Mouse (Mus musculus) MEL (cell line): ENCODE data around the gene Gramd1a. TPM values are rescaled to one million over a fixed set of nuclear protein-coding genes. Genes with fewer than 3 reads are reported as not detected.

Source experiments
- DNase-seq: peaks from one replicate; pipeline ENCODE4 v3.0.0; 2011; ENCODE audit warnings: low read depth, low spot score
- H3K27ac ChIP-seq: 2 replicates; pipeline ENCODE4 v1.5.1; 2012; ENCODE audit warnings: low read depth, mild to moderate bottlenecking, control low read depth, low read length, moderate library complexity; ENCODE audit not compliant: control insufficient read depth
- H3K27me3 ChIP-seq, 2 experiments: fragments of 150-350 bp in 1 of 2; sonication (generic) in 1 of 2; 2 replicates each; pipeline ENCODE4 v1.6.1; 2012; ENCODE audit warnings: low read length in 2 of 2, mild to moderate bottlenecking in 2 of 2, improper control_type of control experiment in 1 of 2, moderate library complexity in 1 of 2; ENCODE audit not compliant: insufficient read depth in 2 of 2, control insufficient read depth in 1 of 2
- H3K36me3 ChIP-seq, 2 experiments: 2 replicates each; pipeline ENCODE4 v1.6.1; 2012 to 2014; ENCODE audit warnings: low read length in 2 of 2, improper control_type of control experiment in 1 of 2, inconsistent platforms in 1 of 2, mild to moderate bottlenecking in 1 of 2; ENCODE audit not compliant: insufficient read depth in 2 of 2, control insufficient read depth in 1 of 2
- H3K4me1 ChIP-seq, 2 experiments: fragments of 150-350 bp in 1 of 2; sonication (generic) in 1 of 2; 2 replicates each; pipeline ENCODE4 v1.6.1; 2012; ENCODE audit warnings: low read length in 2 of 2, improper control_type of control experiment in 1 of 2, mild to moderate bottlenecking in 1 of 2; ENCODE audit not compliant: insufficient read depth in 2 of 2, control insufficient read depth in 1 of 2
- H3K4me3 ChIP-seq, 2 experiments: fragments of 150-350 bp in 1 of 2; sonication (generic) in 1 of 2; 2 replicates each; pipeline ENCODE4 v1.5.1; 2012; ENCODE audit warnings: low read depth in 2 of 2, low read length in 2 of 2, mild to moderate bottlenecking in 2 of 2, moderate library complexity in 2 of 2, control low read depth in 1 of 2, improper control_type of control experiment in 1 of 2; ENCODE audit not compliant: control insufficient read depth in 1 of 2, insufficient read depth in 1 of 2
- H3K79me2 ChIP-seq: 2 replicates; pipeline ENCODE4 v1.6.1; 2012; ENCODE audit warnings: mild to moderate bottlenecking, low read length, moderate library complexity; ENCODE audit not compliant: control insufficient read depth, poor library complexity, insufficient read depth
- H3K9ac ChIP-seq: 2 replicates; pipeline ENCODE4 v1.6.1; 2012; ENCODE audit warnings: low read depth, mild to moderate bottlenecking, control low read depth, low read length, moderate library complexity; ENCODE audit not compliant: control insufficient read depth, poor library complexity, severe bottlenecking
- H3K9me3 ChIP-seq: fragments of 150-350 bp; sonication (generic); replicated peaks from 2 replicates; pipeline ENCODE4 v1.6.1; 2012; ENCODE audit warnings: mild to moderate bottlenecking, low read length, improper control_type of control experiment, moderate library complexity; ENCODE audit not compliant: insufficient read depth
- BHLHE40 ChIP-seq: IDR thresholded peaks from 2 replicates; pipeline ENCODE4 v1.6.1; 2012; ENCODE audit warnings: low read depth, mild to moderate bottlenecking, inconsistent platforms, low read length, improper control_type of control experiment, borderline replicate concordance
- CHD1 ChIP-seq: IDR thresholded peaks from 2 replicates; pipeline ENCODE4 v1.6.1; 2012; ENCODE audit warnings: low read depth, mild to moderate bottlenecking, inconsistent platforms, low read length, improper control_type of control experiment
- CHD2 ChIP-seq: IDR thresholded peaks from 2 replicates; pipeline ENCODE4 v1.6.1; 2011; ENCODE audit warnings: low read length, improper control_type of control experiment
- CTCF ChIP-seq, 3 experiments: IDR thresholded peaks in 2 of 3; conservative IDR thresholded peaks in 1 of 3; 2 replicates each; pipeline ENCODE4 v1.5.1; 2011 to 2012; ENCODE audit warnings: low read length in 3 of 3, low read depth in 2 of 3, mild to moderate bottlenecking in 2 of 3, improper control_type of control experiment in 1 of 3, inconsistent platforms in 1 of 3, mixed read lengths in 1 of 3, moderate library complexity in 1 of 3; ENCODE audit not compliant: control insufficient read depth in 1 of 3, insufficient read depth in 1 of 3, poor library complexity in 1 of 3, severe bottlenecking in 1 of 3
- E2F4 ChIP-seq: IDR thresholded peaks from 2 replicates; pipeline ENCODE4 v1.6.1; 2011; ENCODE audit warnings: low read depth, low read length, improper control_type of control experiment, borderline replicate concordance
- ELF1 ChIP-seq: IDR thresholded peaks from 2 replicates; pipeline ENCODE4 v1.6.1; 2014; ENCODE audit warnings: low read depth, mild to moderate bottlenecking, inconsistent platforms, low read length, improper control_type of control experiment, moderate library complexity
- GABPA ChIP-seq: IDR thresholded peaks from 2 replicates; pipeline ENCODE4 v1.6.1; 2012; ENCODE audit warnings: low read depth, mild to moderate bottlenecking, inconsistent platforms, low read length, improper control_type of control experiment, moderate library complexity
- HCFC1 ChIP-seq: IDR thresholded peaks from 2 replicates; pipeline ENCODE4 v1.6.1; 2012; ENCODE audit warnings: low read depth, mild to moderate bottlenecking, inconsistent platforms, low read length, improper control_type of control experiment, moderate library complexity
- JUND ChIP-seq: IDR thresholded peaks from 2 replicates; pipeline ENCODE4 v1.6.1; 2011; ENCODE audit warnings: low read depth, mild to moderate bottlenecking, improper control_type of control experiment, low read length
- MAFK ChIP-seq: IDR thresholded peaks from 2 replicates; pipeline ENCODE4 v1.6.1; 2011; ENCODE audit warnings: low read depth, mild to moderate bottlenecking, low read length, improper control_type of control experiment, borderline replicate concordance
- MAX ChIP-seq: IDR thresholded peaks from 2 replicates; pipeline ENCODE4 v1.6.1; 2011; ENCODE audit warnings: low read length, improper control_type of control experiment
- MAZ ChIP-seq: IDR thresholded peaks from 2 replicates; pipeline ENCODE4 v1.6.1; 2012; ENCODE audit warnings: low read depth, mild to moderate bottlenecking, inconsistent platforms, low read length, improper control_type of control experiment
- MEF2A ChIP-seq: IDR thresholded peaks from 2 replicates; pipeline ENCODE4 v1.6.1; 2014; ENCODE audit warnings: low read depth, mild to moderate bottlenecking, inconsistent platforms, low read length, improper control_type of control experiment; ENCODE audit not compliant: poor library complexity, insufficient replicate concordance, severe bottlenecking; ENCODE audit errors: extremely low read depth
- MYB ChIP-seq: IDR thresholded peaks from 2 replicates; pipeline ENCODE4 v1.6.1; 2011; ENCODE audit warnings: mild to moderate bottlenecking, low read depth, low read length, improper control_type of control experiment
- POLR2AphosphoS2 ChIP-seq: IDR thresholded peaks from 2 replicates; pipeline ENCODE4 v1.6.1; 2011; ENCODE audit warnings: low read length, improper control_type of control experiment
- POLR2AphosphoS5 ChIP-seq: IDR thresholded peaks from 2 replicates; pipeline ENCODE4 v1.6.1; 2012; ENCODE audit warnings: low read depth, borderline replicate concordance, mild to moderate bottlenecking, inconsistent platforms, low read length, moderate library complexity, mixed read lengths
- RAD21 ChIP-seq: IDR thresholded peaks from 2 replicates; pipeline ENCODE4 v1.6.1; 2011; ENCODE audit warnings: mild to moderate bottlenecking, low read depth, low read length, improper control_type of control experiment
- SIN3A ChIP-seq: IDR thresholded peaks from 2 replicates; pipeline ENCODE4 v1.6.1; 2012; ENCODE audit warnings: low read length, improper control_type of control experiment, inconsistent platforms
- SMC3 ChIP-seq: IDR thresholded peaks from 2 replicates; pipeline ENCODE4 v1.6.1; 2011; ENCODE audit warnings: low read depth, low read length, improper control_type of control experiment
- TAL1 ChIP-seq: IDR thresholded peaks from 2 replicates; pipeline ENCODE4 v1.6.1; 2012; ENCODE audit warnings: mild to moderate bottlenecking, inconsistent platforms, low read length, moderate library complexity, mixed read lengths
- TBP ChIP-seq: IDR thresholded peaks from 2 replicates; pipeline ENCODE4 v1.8.0; 2011; ENCODE audit warnings: low read depth, low read length, improper control_type of control experiment
- TCF12 ChIP-seq: IDR thresholded peaks from 2 replicates; pipeline ENCODE4 v1.6.1; 2014; ENCODE audit warnings: low read depth, mild to moderate bottlenecking, inconsistent platforms, low read length, improper control_type of control experiment, moderate library complexity
- UBTF ChIP-seq: IDR thresholded peaks from 2 replicates; pipeline ENCODE4 v1.6.1; 2012; ENCODE audit warnings: low read depth, mild to moderate bottlenecking, inconsistent platforms, low read length, improper control_type of control experiment, moderate library complexity, borderline replicate concordance; ENCODE audit not compliant: insufficient read depth
- USF1 ChIP-seq: IDR thresholded peaks from 2 replicates; pipeline ENCODE4 v1.6.1; 2014; ENCODE audit warnings: low read depth, mild to moderate bottlenecking, inconsistent platforms, low read length, improper control_type of control experiment, moderate library complexity
- ZMIZ1 ChIP-seq: IDR thresholded peaks from 2 replicates; pipeline ENCODE4 v1.6.1; 2012; ENCODE audit warnings: low read depth, mild to moderate bottlenecking, inconsistent platforms, low read length, improper control_type of control experiment, moderate library complexity
- ZNF384 ChIP-seq: IDR thresholded peaks from 2 replicates; pipeline ENCODE4 v1.6.1; 2012; ENCODE audit warnings: low read depth, mild to moderate bottlenecking, inconsistent platforms, low read length, improper control_type of control experiment
- polyA plus RNA-seq, 2 experiments: library from polyadenylated mRNA; stranded (reverse) in 1 of 2; unstranded in 1 of 2; fragments of >175 nt in 1 of 2; fragments of >200 nt in 1 of 2; gene quantifications; 2 replicates each; pipeline versions ENCODE4 v1.2.1 to v1.2.4; 2012; ENCODE audit warnings: low replicate concordance in 2 of 2, low read depth in 1 of 2; ENCODE audit not compliant: insufficient read length in 2 of 2, insufficient read depth in 1 of 2, missing spikeins in 1 of 2
- total RNA-seq: library from RNA; depleted of rRNA; stranded (reverse); fragments of 300-350 nt; gene quantifications from 2 replicates; pipeline ENCODE4 v1.2.3, GENCODE M21; 2012

Gramd1a gene
- total and polyA plus RNA-seq, 3 experiments: 21.8 to 65.7 TPM; not detected in 1

GRCm38 (mm10) chr7:31119556-31119955 lies 36.1 kb downstream of the Gramd1a start:
- Histone ChIP-seq H3K36me3 (no peaks in the 10 kb centered on the region), H3K27me3 (no peaks in the 10 kb centered on the region), H3K4me3 (no peak overlapping the region), H3K9ac (no peak overlapping the region), H3K27ac (no peak overlapping the region), H3K9me3 (no peaks in the 10 kb centered on the region), H3K79me2 (no peaks in the 10 kb centered on the region), H3K4me1 (no peaks in the 10 kb centered on the region)
- no peak for DNase-seq
- TF ChIP-seq ELF1 (no peak), GABPA (no peak), MAFK (no peak), TBP (no peak), MYB (no peak), SIN3A (no peak), HCFC1 (no peak), BHLHE40 (no peak), POLR2AphosphoS2 (no peak), E2F4 (no peak), CTCF (IDR thresholded peaks at IDR 0.05 in 2 of 3, conservative IDR thresholded peaks at IDR 0.05 in 1 of 3; ENCODE audit: control insufficient read depth in 1 of 3, insufficient read depth in 1 of 3, low read depth in 2 of 3, low read length in 3 of 3, poor library complexity in 1 of 3, severe bottlenecking in 1 of 3) (no peak), RAD21 (no peak), MAZ (no peak), ZNF384 (no peak), TAL1 (no peak)

- Histone ChIP-seq H3K36me3 (no peaks in the 10 kb centered on the region), H3K27ac (no peak overlapping the region), H3K9ac (no peak overlapping the region), H3K27me3 (no peaks in the 10 kb centered on the region), H3K4me3 (no peak overlapping the region), H3K4me1 (no peaks in the 10 kb centered on the region), H3K9me3 (no peaks in the 10 kb centered on the region), H3K79me2 (no peaks in the 10 kb centered on the region)
- DNase-seq: no peak
- TF ChIP-seq CHD1 (no peak), MEF2A (no peak), TAL1 (no peak), SIN3A (no peak), UBTF (no peak), ZMIZ1 (no peak), JUND (no peak), CHD2 (no peak), POLR2AphosphoS5 (no peak), USF1 (no peak), ZNF384 (no peak), ELF1 (no peak), MYB (no peak), SMC3 (no peak), MAX (no peak), TCF12 (no peak)
Measured at GRCm38 (mm10) chr7:31118486-31118885, 37.2 kb downstream of the Gramd1a start.
